Mouse (Mus musculus) right cerebral cortex, adult 18-20 months (tissue): Measurements from ENCODE around the gene Cd3eap.

ENCODE experiments used
- DNase-seq: peaks from one replicate; pipeline ENCODE4 v3.0.0; 2022; ENCODE audit warnings: mixed read lengths

Cd3eap gene

GRCm38 (mm10) chr7:19306819-19307738 lies 52.2 kb downstream of the Cd3eap start:
- no peak for DNase-seq
